Mouse (Mus musculus) fibroblast of lung, adult 2 months (primary cell): ENCODE data around the gene Tph1.
"Not testable (repeated sequence)": the region's sequence is repeated elsewhere in the genome, so short reads cannot be mapped to it uniquely, and the experiment has no call there.

Experiments
- DNase-seq: peaks from one replicate; pipeline ENCODE4 v3.0.0-alpha.2; 2011; ENCODE audit warnings: low read depth

Gene Tph1

GRCm38 (mm10) chr7:46672160-46672672 lies at the start of gene Tph1:
TSS of gene Tph1 (minus strand) at chr7:46672537.
- DNase-seq = no peak

- DNase-seq = no peak
Observed at GRCm38 (mm10) chr7:46720460-46720859, 48.1 kb upstream of the Tph1 start.

- peak; percentile 32 for DNase-seq
Observed at GRCm38 (mm10) chr7:46719526-46719925, 47.2 kb upstream of the Tph1 start.

GRCm38 (mm10) chr7:46718591-46719270 lies 46.4 kb upstream of the Tph1 start:
- no peak for DNase-seq

- DNase-seq = peak; percentile 46
Observed at GRCm38 (mm10) chr7:46716897-46717296, 44.6 kb upstream of the Tph1 start.

GRCm38 (mm10) chr7:46715600-46715999 lies 43.3 kb upstream of the Tph1 start, which contains the start of gene Saa3:
TSS of gene Saa3 (minus strand) at chr7:46715700.
- DNase-seq = no peak

GRCm38 (mm10) chr7:46714518-46714917 lies 42.2 kb upstream of the Tph1 start:
- no peak for DNase-seq

- no peak for DNase-seq
Observed at GRCm38 (mm10) chr7:46712250-46712649, 39.9 kb upstream of the Tph1 start.

- DNase-seq = peak; percentile 51
Observed at GRCm38 (mm10) chr7:46710390-46710844, 38.1 kb upstream of the Tph1 start, which contains the start of gene Saal1. TSS of gene Saal1 (minus strand) at chr7:46710680.

GRCm38 (mm10) chr7:46700521-46701025 lies 28.2 kb upstream of the Tph1 start:
- DNase-seq = no peak

- no peak for DNase-seq
Observed at GRCm38 (mm10) chr7:46696754-46697153, 24.4 kb upstream of the Tph1 start.

- no peak for DNase-seq
Observed at GRCm38 (mm10) chr7:46686827-46687226, 14.5 kb upstream of the Tph1 start.

GRCm38 (mm10) chr7:46680732-46681131 lies 8.4 kb upstream of the Tph1 start:
- DNase-seq = no peak

- DNase-seq = not testable (repeated sequence)
Observed at GRCm38 (mm10) chr7:46679044-46679443, 6.7 kb upstream of the Tph1 start.

- DNase-seq = no peak
Observed at GRCm38 (mm10) chr7:46678417-46678816, 6.1 kb upstream of the Tph1 start.

GRCm38 (mm10) chr7:46676808-46677360 lies 4.5 kb upstream of the Tph1 start:
- DNase-seq = no peak

- no peak for DNase-seq
Observed at GRCm38 (mm10) chr7:46675886-46676285, 3.5 kb upstream of the Tph1 start.

GRCm38 (mm10) chr7:46675061-46675460 lies 2.7 kb upstream of the Tph1 start:
- DNase-seq = no peak

- no peak for DNase-seq
Observed at GRCm38 (mm10) chr7:46667256-46667655, 5.1 kb downstream of the Tph1 start.

- no peak for DNase-seq
Observed at GRCm38 (mm10) chr7:46665236-46665635, 7.1 kb downstream of the Tph1 start.

- no peak for DNase-seq
Observed at GRCm38 (mm10) chr7:46661591-46662090, 10.7 kb downstream of the Tph1 start.

GRCm38 (mm10) chr7:46652279-46652678 lies 20.1 kb downstream of the Tph1 start:
- no peak for DNase-seq

GRCm38 (mm10) chr7:46650231-46650630 lies 22.1 kb downstream of the Tph1 start:
- DNase-seq = not testable (repeated sequence)
